Mouse (Mus musculus): ENCODE measurements at regions not wholly inside any gene's neighbourhood (a gene's known extent, or its start where the extent isn't known, plus 50 kb on each side); places are given as distances from the start of the nearest gene placed in this dataset.

- TF ChIP-seq CTCF (IDR thresholded peaks at IDR 0.05; ENCODE audit: borderline replicate concordance, control insufficient read depth, extremely low read depth, insufficient read depth, low read length, poor library complexity) (no peak), POLR2A (IDR thresholded peaks at IDR 0.05; ENCODE audit: control insufficient read depth, extremely low read depth, insufficient read depth, low read length, poor library complexity) (no peak)
These were observed 134.1 kb upstream of the Ubr2 start for GRCm38 (mm10) chr17:47144460-47144859.

Data from thymus, adult 2 months (tissue).